Mouse (Mus musculus) hindbrain, embryonic 16.5 days (tissue): ENCODE data around the gene Fbln5. TPM values are rescaled to one million over a fixed set of nuclear protein-coding genes. Genes with fewer than 3 reads are reported as not detected.
A peak's percentile ranks its signal among the peaks of the same experiment; 100 is the strongest.

Experiments used
- ATAC-seq: fragments of 200-750 bp; cut with Nextera tagmentation; 2 replicates; pipeline ENCODE4 v1.8.0; 2017; ENCODE audit warnings: moderate TSS enrichment, moderate library complexity
- H3K27ac ChIP-seq: fragments of 300-500 bp; sonication (generic); 2 replicates; pipeline ENCODE4 v1.5.1; 2014; ENCODE audit warnings: low read depth, mild to moderate bottlenecking, control low read depth, low read length, moderate library complexity
- H3K27me3 ChIP-seq: fragments of 300-500 bp; sonication (generic); replicated peaks from 2 replicates; pipeline ENCODE4 v1.6.1; 2014; ENCODE audit warnings: low read length; ENCODE audit not compliant: control insufficient read depth, insufficient read depth
- H3K36me3 ChIP-seq: fragments of 300-500 bp; sonication (generic); 2 replicates; pipeline ENCODE4 v1.6.1; 2014; ENCODE audit warnings: mild to moderate bottlenecking, low read length, moderate library complexity, mixed read lengths; ENCODE audit not compliant: control insufficient read depth, insufficient read depth
- H3K4me1 ChIP-seq: fragments of 300-500 bp; sonication (generic); 2 replicates; pipeline ENCODE4 v1.6.1; 2014; ENCODE audit warnings: low read depth, low read length; ENCODE audit not compliant: control insufficient read depth, insufficient read depth
- H3K4me2 ChIP-seq: fragments of 300-500 bp; sonication (generic); 2 replicates; pipeline ENCODE4 v1.6.1; 2014; ENCODE audit warnings: mild to moderate bottlenecking, low read length, control low read depth, moderate library complexity
- H3K4me3 ChIP-seq: fragments of 300-500 bp; sonication (generic); 2 replicates; pipeline ENCODE4 v1.5.1; 2014; ENCODE audit warnings: mild to moderate bottlenecking, low read length, control low read depth, moderate library complexity
- H3K9ac ChIP-seq: fragments of 300-500 bp; sonication (generic); 2 replicates; pipeline ENCODE4 v1.6.1; 2014; ENCODE audit warnings: low read depth, mild to moderate bottlenecking, control low read depth, low read length, moderate library complexity
- H3K9me3 ChIP-seq: fragments of 300-500 bp; sonication (generic); 2 replicates; pipeline ENCODE4 v1.6.1; 2014; ENCODE audit warnings: mild to moderate bottlenecking, low read length, moderate library complexity; ENCODE audit not compliant: control insufficient read depth
- WGBS: fragments of 180-500 bp; shearing (Covaris S2); extraction: QIAGEN DNeasy Blood & Tissue Kit; methylation state at CpG from one replicate; pipeline ENCODE4 v1.1.7; 2014; 5-methylcytosine and 5-hydroxymethylcytosine counted together
- polyA plus RNA-seq: library from polyadenylated mRNA; unstranded; fragments of >200 nt; fragmentation: Nextera tagmentation; extraction: Ambion mirVana; gene quantifications from 2 replicates; pipeline ENCODE4 v1.2.1, GENCODE M21; 2015

Gene Fbln5
- polyA plus RNA-seq, 1 experiment from 2014 or later, result 18.4 TPM

DNA sequence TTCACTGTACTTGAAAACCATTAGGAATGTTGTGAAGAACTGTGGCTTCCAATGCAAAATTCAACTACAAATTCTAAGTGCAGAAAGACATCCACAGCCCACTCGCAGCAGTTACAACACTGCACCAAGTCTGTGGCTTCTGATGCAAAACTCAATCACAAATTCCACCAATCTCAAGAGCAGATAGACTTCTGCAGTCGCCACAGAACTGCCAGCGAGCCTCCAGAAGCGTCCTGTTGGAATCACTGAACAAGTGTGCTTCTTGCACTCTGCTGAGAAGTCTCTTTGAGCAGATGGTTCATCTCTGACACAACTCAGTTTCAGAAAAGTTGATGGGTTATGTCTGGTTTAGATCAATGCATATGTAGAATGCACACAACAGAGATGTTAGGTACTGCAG, 15.9 kb upstream of the Fbln5 start:
- ATAC-seq, result no peak
- H3K36me3 ChIP-seq, result peaks cover 13% of the 10 kb centered on the region
- H3K27me3 ChIP-seq, result no peaks in the 10 kb centered on the region
- no peak overlapping the region for H3K9ac ChIP-seq
- no peak overlapping the region for H3K27ac ChIP-seq
- H3K9me3 ChIP-seq, result no peaks in the 10 kb centered on the region
- no peaks in the 10 kb centered on the region for H3K4me1 ChIP-seq
- H3K4me2 ChIP-seq, result no peak overlapping the region
- H3K4me3 ChIP-seq, result no peak overlapping the region
- 95% methylated on average over 4 of the region's 4 CpGs for WGBS

DNA sequence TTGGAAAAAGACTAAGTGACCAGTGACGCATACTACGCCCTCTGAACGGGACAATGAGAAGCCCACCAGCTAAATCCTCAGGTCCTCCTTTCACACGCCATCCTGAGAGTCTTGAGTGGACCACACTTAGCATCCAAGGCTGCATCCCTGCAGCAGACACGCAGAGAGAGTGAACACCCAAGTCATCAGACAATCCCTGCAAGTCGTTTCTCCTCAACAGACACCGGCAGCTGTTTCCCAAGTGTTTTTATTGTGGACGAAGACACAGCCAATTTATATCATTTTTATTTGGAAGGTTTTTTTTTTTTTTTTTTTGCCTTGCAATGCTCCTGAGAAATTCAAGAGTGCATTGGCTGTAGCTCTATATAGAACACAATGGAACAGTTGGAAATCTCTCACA, 14.9 kb upstream of the Fbln5 start:
- Histone ChIP-seq H3K27me3 (no peaks in the 10 kb centered on the region), H3K27ac (no peak overlapping the region), H3K4me1 (no peaks in the 10 kb centered on the region), H3K9ac (no peak overlapping the region), H3K36me3 (peaks cover 12% of the 10 kb centered on the region), H3K4me3 (no peak overlapping the region), H3K9me3 (no peaks in the 10 kb centered on the region), H3K4me2 (no peak overlapping the region)
- ATAC-seq, result no peak
- WGBS, result 95% methylated on average over 8 of the region's 8 CpGs

DNA sequence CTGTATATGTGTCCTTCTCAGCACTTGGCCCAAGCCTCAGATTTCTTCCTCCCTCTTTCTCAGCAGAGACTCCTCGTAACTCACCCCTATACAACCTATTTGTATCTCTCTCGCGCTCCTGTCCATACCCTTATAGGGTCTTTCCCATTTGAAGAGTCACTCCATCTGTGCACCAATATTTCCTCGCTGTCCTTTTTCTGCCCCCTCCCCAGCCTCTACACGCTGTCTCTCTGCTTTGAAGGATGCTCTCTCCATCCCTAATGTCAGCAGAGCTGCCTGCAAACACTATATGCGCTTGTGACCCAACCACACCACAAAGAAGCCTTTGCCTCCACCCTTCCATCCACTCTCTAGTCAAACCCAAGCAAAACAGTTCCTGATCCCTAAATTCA, 14.3 kb upstream of the Fbln5 start:
- Histone ChIP-seq H3K27ac (no peak overlapping the region), H3K4me1 (no peaks in the 10 kb centered on the region), H3K36me3 (peaks cover 10% of the 10 kb centered on the region), H3K9ac (no peak overlapping the region), H3K4me2 (no peak overlapping the region), H3K4me3 (no peak overlapping the region), H3K9me3 (no peaks in the 10 kb centered on the region), H3K27me3 (no peaks in the 10 kb centered on the region)
- no peak for ATAC-seq
- WGBS, result 94% methylated on average over 6 of the region's 6 CpGs

DNA sequence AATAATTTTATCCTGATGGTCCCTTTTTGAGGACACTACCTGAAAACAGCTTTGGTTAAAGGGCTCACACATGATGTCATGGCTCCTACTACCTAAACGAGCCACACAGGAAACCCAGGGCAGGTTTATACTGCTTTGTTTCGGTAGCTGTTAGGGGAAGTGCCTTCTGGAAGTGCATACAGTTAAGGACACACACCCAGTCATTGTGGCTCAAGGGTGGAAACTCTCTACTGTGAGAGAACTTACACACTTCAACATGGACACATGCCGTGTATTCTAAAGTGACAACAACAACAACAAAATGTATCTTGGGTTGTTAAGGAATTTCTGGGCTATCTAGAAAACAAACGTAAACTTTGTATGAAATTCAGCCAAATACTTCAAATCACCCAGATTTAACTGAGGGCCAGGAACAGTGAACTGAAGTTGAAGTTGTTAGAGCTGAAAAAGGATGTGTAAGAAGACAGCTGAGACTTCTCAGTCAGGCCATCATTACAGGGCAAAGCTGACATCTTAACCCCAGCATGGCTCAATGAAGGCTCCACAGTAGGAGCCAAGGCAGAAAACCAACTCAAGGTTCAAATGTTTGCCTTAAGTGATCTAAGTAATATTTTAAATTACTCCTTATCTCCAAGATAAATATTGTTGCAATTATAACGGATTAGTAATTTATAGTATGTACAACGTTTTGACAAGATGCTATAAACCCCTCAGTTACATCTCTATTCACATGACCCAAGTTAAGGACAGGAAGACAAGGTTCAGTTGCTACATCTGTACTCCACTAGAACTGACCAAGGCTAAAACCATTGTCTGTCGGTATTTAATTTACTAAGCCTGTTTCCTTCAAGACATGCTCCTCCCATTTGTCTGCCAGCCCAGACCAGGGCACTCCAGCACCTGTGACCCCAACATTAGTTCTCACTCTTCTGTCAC, 13.6 kb upstream of the Fbln5 start:
- Histone ChIP-seq H3K4me2 (no peak overlapping the region), H3K27ac (no peak overlapping the region), H3K36me3 (peaks cover 9% of the 10 kb centered on the region), H3K27me3 (no peaks in the 10 kb centered on the region), H3K4me1 (no peaks in the 10 kb centered on the region), H3K4me3 (no peak overlapping the region), H3K9ac (no peak overlapping the region), H3K9me3 (no peaks in the 10 kb centered on the region)
- WGBS, result 93% methylated on average over 7 of the region's 7 CpGs
- ATAC-seq, result no peak

DNA sequence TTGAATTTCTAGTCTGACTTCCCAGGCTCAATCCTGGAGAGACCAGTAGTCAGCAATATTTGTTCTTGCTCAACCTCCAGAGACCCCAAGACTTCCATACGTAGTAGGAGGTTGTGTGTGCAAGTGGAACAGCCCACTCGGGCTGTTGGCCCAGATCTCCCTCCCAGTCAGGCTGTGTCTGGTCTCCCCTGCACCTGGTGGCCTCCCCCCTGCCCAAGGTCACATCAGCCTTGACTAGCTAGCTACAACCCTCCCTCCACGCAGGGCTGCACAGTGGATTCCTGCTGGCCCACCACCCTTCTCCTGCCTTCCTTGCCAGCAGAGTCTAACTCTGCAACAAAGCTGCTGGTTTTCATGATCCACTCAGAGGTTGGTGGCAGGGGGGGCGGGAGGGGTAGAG, 12.4 kb upstream of the Fbln5 start:
- peaks cover 5% of the 10 kb centered on the region for H3K36me3 ChIP-seq
- 66% methylated on average over 4 of the region's 4 CpGs for WGBS
- H3K9me3 ChIP-seq, result no peaks in the 10 kb centered on the region
- no peaks in the 10 kb centered on the region for H3K27me3 ChIP-seq
- H3K27ac ChIP-seq, result no peak overlapping the region
- H3K4me2 ChIP-seq, result no peak overlapping the region
- no peak overlapping the region for H3K4me3 ChIP-seq
- no peaks in the 10 kb centered on the region for H3K4me1 ChIP-seq
- no peak for ATAC-seq
- H3K9ac ChIP-seq, result no peak overlapping the region

DNA sequence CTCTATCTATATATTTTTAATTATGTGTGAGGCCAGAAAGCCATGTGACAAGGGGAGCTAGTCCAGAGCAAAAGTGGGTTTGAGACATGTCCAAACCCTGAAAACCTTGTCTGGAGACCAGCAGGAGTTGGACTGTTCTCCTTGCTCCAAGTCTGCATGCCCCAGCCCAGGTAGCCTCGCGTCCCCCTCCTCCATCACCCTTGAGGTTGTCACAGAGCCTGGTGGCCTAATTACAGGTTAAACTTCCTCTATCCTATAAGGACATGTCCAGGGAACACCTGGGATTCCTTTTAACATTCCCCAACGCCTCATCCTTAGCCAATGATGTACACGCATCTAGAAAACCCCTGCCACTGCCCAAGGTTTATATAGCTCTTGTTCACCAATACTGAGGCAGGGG, 4.3 kb upstream of the Fbln5 start:
- ATAC-seq, result no peak
- no peak overlapping the region for H3K27ac ChIP-seq
- H3K4me1 ChIP-seq, result peaks cover 6% of the 10 kb centered on the region; the same call in 1 of the 2 replicates
- no peak overlapping the region for H3K4me2 ChIP-seq
- no peaks in the 10 kb centered on the region for H3K27me3 ChIP-seq
- no peak overlapping the region for H3K9ac ChIP-seq
- no peaks in the 10 kb centered on the region for H3K9me3 ChIP-seq
- H3K36me3 ChIP-seq, result no peaks in the 10 kb centered on the region
- 91% methylated on average over 4 of the region's 4 CpGs for WGBS
- H3K4me3 ChIP-seq, result no peak overlapping the region

DNA sequence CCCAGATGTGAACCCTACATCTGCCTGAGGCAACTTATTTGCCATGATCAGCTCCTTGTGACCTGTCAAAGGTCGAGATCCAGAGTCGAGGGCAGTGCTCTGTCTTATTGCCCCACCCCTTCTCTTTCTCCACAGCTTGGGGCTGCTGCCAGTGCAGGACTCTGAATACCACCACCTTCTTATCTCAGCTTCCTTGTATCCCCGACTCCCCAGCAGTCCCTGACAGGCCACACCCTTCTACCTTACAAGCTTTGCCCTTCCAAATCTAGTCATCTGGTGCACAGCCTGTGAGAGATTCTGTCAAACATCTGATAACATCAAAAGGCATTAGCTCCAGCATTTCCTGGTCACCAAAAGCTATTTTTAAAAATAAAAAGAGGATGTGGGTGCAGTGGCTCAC, 2.7 kb upstream of the Fbln5 start:
- H3K36me3 ChIP-seq, result no peaks in the 10 kb centered on the region
- no peaks in the 10 kb centered on the region for H3K9me3 ChIP-seq
- 0 out of 2 replicates have a peak, but pooled peaks cover 2% of the 10 kb centered on the region for H3K27me3 ChIP-seq
- WGBS, result 35% methylated on average over 3 of the region's 3 CpGs
- H3K4me3 ChIP-seq, result no peak overlapping the region
- ATAC-seq, result no peak
- H3K27ac ChIP-seq, result no peak overlapping the region
- H3K9ac ChIP-seq, result no peak overlapping the region
- H3K4me1 ChIP-seq, result peaks cover 6% of the 10 kb centered on the region; the same call in 1 of the 2 replicates
- H3K4me2 ChIP-seq, result no peak overlapping the region

DNA sequence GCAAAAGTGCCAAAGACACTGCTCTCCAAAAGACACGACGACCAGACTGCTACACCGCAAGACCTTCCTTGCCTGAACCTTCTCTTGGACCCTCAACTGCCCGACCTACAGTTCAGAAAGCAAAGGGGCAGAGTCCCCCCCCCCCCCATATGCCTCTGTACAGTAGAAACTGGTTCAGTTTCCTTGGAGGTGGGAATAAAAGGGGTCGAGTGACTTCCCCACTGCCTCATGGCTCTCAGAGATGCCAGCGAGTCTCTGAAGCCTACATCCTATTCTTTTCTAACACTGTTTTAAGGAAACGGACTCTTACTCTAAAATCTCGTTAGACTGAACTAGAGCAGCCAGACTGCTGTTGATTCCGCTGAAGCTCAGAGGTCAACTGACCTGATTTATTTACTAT, 715 bp upstream of the Fbln5 start:
- Histone ChIP-seq H3K4me1 (peaks cover 6% of the 10 kb centered on the region; the same call in 1 of the 2 replicates), H3K9me3 (no peaks in the 10 kb centered on the region), H3K4me3 (peak overlapping the region; percentile 53), H3K36me3 (no peaks in the 10 kb centered on the region), H3K27ac (no peak overlapping the region), H3K9ac (no peak overlapping the region), H3K27me3 (0 out of 2 replicates have a peak, but pooled peaks cover 3% of the 10 kb centered on the region), H3K4me2 (peak overlapping the region; percentile 99)
- ATAC-seq, result no peak
- WGBS, result 50% methylated on average over 9 of the region's 9 CpGs

DNA sequence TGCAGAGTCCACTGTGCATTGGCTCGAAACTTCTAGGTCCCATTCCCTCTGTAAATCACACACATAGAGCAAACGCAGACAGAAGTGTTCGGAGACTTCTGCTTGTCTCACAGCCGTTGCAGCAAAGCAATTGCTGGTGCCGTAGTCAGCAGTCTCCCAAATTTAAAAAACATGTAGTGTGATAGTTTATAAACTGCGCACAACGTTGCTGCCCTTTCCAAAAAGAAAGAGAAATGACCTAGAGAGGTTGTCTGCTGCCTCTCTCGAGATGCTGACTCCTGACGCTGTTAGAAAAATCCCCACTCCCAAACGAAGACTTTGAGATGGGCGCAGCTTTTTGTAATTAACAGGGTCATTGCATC, 628 bp downstream of the Fbln5 start:
- WGBS, result 25% methylated on average over 11 of the region's 11 CpGs
- no peak; the same call in 1 of the 2 replicates for ATAC-seq

More for the DNA sequence above, 628 bp downstream of the Fbln5 start:
- H3K4me3 ChIP-seq, result peak overlapping the region; percentile 53
- H3K4me2 ChIP-seq, result peak overlapping the region; percentile 99
- no peaks in the 10 kb centered on the region for H3K9me3 ChIP-seq
- 0 out of 2 replicates have a peak, but pooled peaks cover 3% of the 10 kb centered on the region for H3K27me3 ChIP-seq
- H3K4me1 ChIP-seq, result peaks cover 6% of the 10 kb centered on the region; the same call in 1 of the 2 replicates
- H3K9ac ChIP-seq, result peak overlapping the region; percentile 64
- H3K36me3 ChIP-seq, result no peaks in the 10 kb centered on the region
- no peak overlapping the region for H3K27ac ChIP-seq
